ENCODE assay signal across 14 mouse cellular contexts in genomic region chr2:125685441-125686150, GRCm38 (mm10). TPM values are rescaled to one million over a fixed set of nuclear protein-coding genes. Genes with fewer than 3 reads are reported as not detected.
DNase-seq lines count a peak whose midpoint lies in the region; ATAC-seq lines count a peak whose summit lies in the region.
"Had no signal": no experiment of that assay in that cellular context is flagged by ENCODE, and none has a peak within 500 bp of the region (broad histone marks: within the 10 kb centered on the region; RNA-seq: fewer than 3 reads in every experiment).

No protein-coding gene starts in this region.

- H3K27me3 ChIP-seq in heart, embryonic 13.5 days (replicated peaks) = no peaks in the 10 kb centered on the region
- H3K27me3 ChIP-seq in embryonic facial prominence, embryonic 10.5 days (replicated peaks; ENCODE audit: low read depth, poor library complexity, severe bottlenecking) = no peaks in the 10 kb centered on the region
- no peaks in the 10 kb centered on the region for H3K27me3 ChIP-seq in midbrain, embryonic 16.5 days (ENCODE audit: control insufficient read depth, insufficient read depth, low read depth, low read length)
- H3K27me3 ChIP-seq: CH12.LX had no signal

- ATAC-seq in heart, embryonic 13.5 days (ENCODE audit: extremely low read depth, insufficient number of reproducible peaks, low FRiP score, low TSS enrichment) = no peak
- no peak for ATAC-seq in midbrain, embryonic 16.5 days

- no peaks in the 10 kb centered on the region for H3K9me3 ChIP-seq in heart, embryonic 13.5 days
- H3K9me3 ChIP-seq in embryonic facial prominence, embryonic 10.5 days = no peaks in the 10 kb centered on the region
- no peaks in the 10 kb centered on the region for H3K9me3 ChIP-seq in midbrain, embryonic 16.5 days (replicated peaks; ENCODE audit: control insufficient read depth, low read length, poor library complexity, severe bottlenecking)

- WGBS in heart, embryonic 13.5 days = 52% methylated on average over 9 of the region's 9 CpGs
- WGBS in embryonic facial prominence, embryonic 10.5 days = 44% methylated on average over 9 of the region's 9 CpGs
- 58% methylated on average over 9 of the region's 9 CpGs for WGBS in midbrain, embryonic 16.5 days

- H3K4me1 ChIP-seq in heart, embryonic 13.5 days = peaks cover 17% of the 10 kb centered on the region
- H3K4me1 ChIP-seq in embryonic facial prominence, embryonic 10.5 days = peaks cover 22% of the 10 kb centered on the region
- H3K4me1 ChIP-seq in midbrain, embryonic 16.5 days (ENCODE audit: control insufficient read depth, insufficient read depth, low read length) = no peaks in the 10 kb centered on the region; the same call in 1 of the 2 replicates

- DNase-seq in heart, adult 9 months (ENCODE audit: low spot score in 2 of 2) = no peak
- DNase-seq in MN1 (ENCODE audit: low spot score) = peak; percentile 57
- peak; percentile 21 for DNase-seq in embryonic facial prominence, embryonic 10.5 days (ENCODE audit: low spot score)
- DNase-seq in adrenal gland, adult 2 months = no peak
- no peak for DNase-seq in adrenal gland, adult (ENCODE audit: inconsistent age in 2 of 2, low spot score in 1 of 2)
- DNase-seq in frontal cortex, postnatal 10 days (ENCODE audit: low spot score in 2 of 2) = no peak
- DNase-seq: gastrocnemius, postnatal 10 days; kidney, adult 18-20 months; thymus, adult 2 months had no signal

- H3K9ac ChIP-seq in heart, embryonic 13.5 days = no peak overlapping the region
- H3K9ac ChIP-seq in midbrain, embryonic 16.5 days (ENCODE audit: low read depth, low read length) = no peak overlapping the region

- H3K27ac ChIP-seq in heart, embryonic 13.5 days (replicated peaks) = peak overlapping the region; percentile 24; the same call in 1 of the 2 replicates
- H3K27ac ChIP-seq in embryonic facial prominence, embryonic 10.5 days (replicated peaks) = peak overlapping the region; percentile 68
- peak overlapping the region; percentile 28; the same call in 1 of the 2 replicates for H3K27ac ChIP-seq in midbrain, embryonic 16.5 days (ENCODE audit: low read length)

- peak overlapping the region; percentile 19; the same call in 1 of the 2 replicates for H3K4me2 ChIP-seq in heart, embryonic 13.5 days
- H3K4me2 ChIP-seq in midbrain, embryonic 16.5 days (ENCODE audit: low read length) = no peak overlapping the region
- H3K4me2 ChIP-seq: liver, embryonic 11.5 days had no signal

- H3K4me3 ChIP-seq in heart, embryonic 13.5 days = no peak overlapping the region
- H3K4me3 ChIP-seq in embryonic facial prominence, embryonic 10.5 days = no peak overlapping the region
- H3K4me3 ChIP-seq in midbrain, embryonic 16.5 days (ENCODE audit: low read depth, low read length) = no peak overlapping the region
- H3K4me3 ChIP-seq: erythroblast, embryonic 14.5 days had no signal

- H3K36me3 ChIP-seq in heart, embryonic 13.5 days = no peaks in the 10 kb centered on the region
- no peaks in the 10 kb centered on the region for H3K36me3 ChIP-seq in embryonic facial prominence, embryonic 10.5 days (replicated peaks)
- H3K36me3 ChIP-seq in midbrain, embryonic 16.5 days (ENCODE audit: control insufficient read depth, insufficient read depth, low read length) = no peaks in the 10 kb centered on the region

RNA-seq across cellular contexts. Expression of gene Eid1, which starts 12.7 kb away (rescaled TPM):
- polyA plus RNA-seq in heart, embryonic 13.5 days (2015; fragmentation: Nextera tagmentation; extraction: Ambion mirVana) = 144 and 149 TPM in 2 replicates
- polyA plus RNA-seq in embryonic facial prominence, embryonic 10.5 days (2016; fragmentation: Nextera tagmentation; extraction: Ambion mirVana) = 127 and 136 TPM in 2 replicates
- 431 and 443 TPM in 2 replicates for polyA plus RNA-seq in midbrain, embryonic 16.5 days (2015; fragmentation: Nextera tagmentation; extraction: Ambion mirVana)
- 100 to 1,000 TPM in 1 of 2 experiments, 10 to 100 TPM in 1; 98.6 to 141 TPM for total RNA-seq in adrenal gland, adult 2 months (2021)
- 28.9 and 29.6 TPM in 2 replicates for polyA plus RNA-seq in adrenal gland, adult 2 months (2012; rRNA removed)

RNA-seq across cellular contexts. Expression of gene Shc4, which starts 38.4 kb away (rescaled TPM):
- polyA plus RNA-seq in heart, embryonic 13.5 days (2015; fragmentation: Nextera tagmentation; extraction: Ambion mirVana) = 0.64 and 1.7 TPM in 2 replicates
- polyA plus RNA-seq in embryonic facial prominence, embryonic 10.5 days (2016; fragmentation: Nextera tagmentation; extraction: Ambion mirVana) = 1.2 and 2.0 TPM in 2 replicates
- 2.5 and 3.0 TPM in 2 replicates for polyA plus RNA-seq in midbrain, embryonic 16.5 days (2015; fragmentation: Nextera tagmentation; extraction: Ambion mirVana)
- total RNA-seq in adrenal gland, adult 2 months (2021) = 1 to 10 TPM; 2.4 to 3.6 TPM
- polyA plus RNA-seq in adrenal gland, adult 2 months (2012; rRNA removed) = 0.82 and 1.4 TPM in 2 replicates

Comparison
In these comparisons a context has a peak if more than half of its experiments do, and no peak if none do; other contexts are left out.
1. DNase-seq: peak in MN1 (single experiment) and embryonic facial prominence, embryonic 10.5 days (single experiment); none in heart, adult 9 months (0 of 2), adrenal gland, adult 2 months (single experiment), adrenal gland, adult (0 of 2) and frontal cortex, postnatal 10 days (0 of 2).
2. Peak in every context shown above with its lines, with median percentiles within 50 percentile points of each other: H3K27ac ChIP-seq.